Mouse (Mus musculus): Measurements from ENCODE around the gene Rdh12. TPM values are rescaled to one million over a fixed set of nuclear protein-coding genes. Genes with fewer than 3 reads are reported as not detected.

Rdh12 gene
- 9.4 and 10.2 TPM in 2 replicates for polyA plus RNA-seq (2012; rRNA removed)
- 15.4 and 24.2 TPM in 2 replicates for polyA plus RNA-seq (2014; fragmentation: Nextera tagmentation; extraction: Ambion mirVana)

- Histone ChIP-seq H3K27ac (replicated peaks; ENCODE audit: low read depth, low read length) (no peak within 1 kb of the TSS), H3K4me2 (replicated peaks; ENCODE audit: low read depth, low read length, severe bottlenecking) (peak within 1 kb of the TSS; percentile 56), H3K9ac (ENCODE audit: low read depth, low read length, severe bottlenecking) (peak within 1 kb of the TSS; percentile 41), H3K4me1 (ENCODE audit: control insufficient read depth, insufficient read depth, low read length) (no peaks in the 10 kb centered on the region), H3K36me3 (ENCODE audit: control insufficient read depth, insufficient read depth, low read length) (no peaks in the 10 kb centered on the region), H3K4me3 (replicated peaks; ENCODE audit: low read length) (peak within 1 kb of the TSS; percentile 38), H3K9me3 (ENCODE audit: control insufficient read depth, low read length) (no peaks in the 10 kb centered on the region), H3K27me3 (ENCODE audit: control insufficient read depth, insufficient read depth, low read length) (no peaks in the 10 kb centered on the region)
- no peak; the same call in 1 of the 2 replicates for ATAC-seq (ENCODE audit: low FRiP score, low read depth)
- TF ChIP-seq POLR2A (IDR thresholded peaks at IDR 0.05; ENCODE audit: borderline replicate concordance, extremely low read depth, insufficient read depth, insufficient read length) = no peak
- WGBS = 3% methylated on average over 13 of the region's 13 CpGs
- peak; percentile 49 for DNase-seq (ENCODE audit: low spot score)
Measured at GRCm38 (mm10) chr12:79208703-79209464, at the start of gene Rdh12. Gene Rdh12, plus strand, starts transcription at chr12:79208914.

GRCm38 (mm10) chr12:79162876-79163275 is 45.8 kb upstream of the Rdh12 start:
- no peaks in the 10 kb centered on the region for H3K27me3 ChIP-seq (ENCODE audit: control insufficient read depth, insufficient read depth, low read length)
- no peak overlapping the region for H3K9ac ChIP-seq (ENCODE audit: low read depth, low read length, severe bottlenecking)
- H3K9me3 ChIP-seq (ENCODE audit: control insufficient read depth, low read length) = no peaks in the 10 kb centered on the region
- no peak overlapping the region for H3K4me3 ChIP-seq (replicated peaks; ENCODE audit: low read length)
- no peak for DNase-seq (ENCODE audit: low spot score)
- no peak for TF ChIP-seq POLR2A (IDR thresholded peaks at IDR 0.05; ENCODE audit: borderline replicate concordance, extremely low read depth, insufficient read depth, insufficient read length)
- WGBS = 91% methylated on average over 3 of the region's 3 CpGs
- ATAC-seq (ENCODE audit: low FRiP score, low read depth) = no peak
- H3K4me2 ChIP-seq (replicated peaks; ENCODE audit: low read depth, low read length, severe bottlenecking) = no peak overlapping the region
- H3K27ac ChIP-seq (replicated peaks; ENCODE audit: low read depth, low read length) = no peak overlapping the region
- peaks cover 72% of the 10 kb centered on the region for H3K36me3 ChIP-seq (ENCODE audit: control insufficient read depth, insufficient read depth, low read length)
- no peaks in the 10 kb centered on the region for H3K4me1 ChIP-seq (ENCODE audit: control insufficient read depth, insufficient read depth, low read length)

GRCm38 (mm10) chr12:79169173-79169572 is 39.5 kb upstream of the Rdh12 start:
- H3K4me3 ChIP-seq (replicated peaks; ENCODE audit: low read length) = no peak overlapping the region
- ATAC-seq (ENCODE audit: low FRiP score, low read depth) (no peak), DNase-seq (ENCODE audit: low spot score) (no peak)
- H3K9ac ChIP-seq (ENCODE audit: low read depth, low read length, severe bottlenecking) = no peak overlapping the region
- TF ChIP-seq POLR2A (IDR thresholded peaks at IDR 0.05; ENCODE audit: borderline replicate concordance, extremely low read depth, insufficient read depth, insufficient read length) = no peak
- H3K27ac ChIP-seq (replicated peaks; ENCODE audit: low read depth, low read length) = no peak overlapping the region
- peaks cover 5% of the 10 kb centered on the region; the same call in 1 of the 2 replicates for H3K4me1 ChIP-seq (ENCODE audit: control insufficient read depth, insufficient read depth, low read length)
- no peaks in the 10 kb centered on the region for H3K9me3 ChIP-seq (ENCODE audit: control insufficient read depth, low read length)
- no peaks in the 10 kb centered on the region for H3K27me3 ChIP-seq (ENCODE audit: control insufficient read depth, insufficient read depth, low read length)
- H3K36me3 ChIP-seq (ENCODE audit: control insufficient read depth, insufficient read depth, low read length) = peaks cover 19% of the 10 kb centered on the region
- H3K4me2 ChIP-seq (replicated peaks; ENCODE audit: low read depth, low read length, severe bottlenecking) = no peak overlapping the region

GRCm38 (mm10) chr12:79170421-79170820 is 38.3 kb upstream of the Rdh12 start:
- Histone ChIP-seq H3K4me2 (replicated peaks; ENCODE audit: low read depth, low read length, severe bottlenecking) (no peak overlapping the region), H3K4me1 (ENCODE audit: control insufficient read depth, insufficient read depth, low read length) (peaks cover 5% of the 10 kb centered on the region; the same call in 1 of the 2 replicates), H3K36me3 (ENCODE audit: control insufficient read depth, insufficient read depth, low read length) (peaks cover 13% of the 10 kb centered on the region), H3K27me3 (ENCODE audit: control insufficient read depth, insufficient read depth, low read length) (no peaks in the 10 kb centered on the region), H3K27ac (replicated peaks; ENCODE audit: low read depth, low read length) (no peak overlapping the region), H3K9me3 (ENCODE audit: control insufficient read depth, low read length) (no peaks in the 10 kb centered on the region), H3K4me3 (replicated peaks; ENCODE audit: low read length) (no peak overlapping the region), H3K9ac (ENCODE audit: low read depth, low read length, severe bottlenecking) (no peak overlapping the region)
- ATAC-seq (ENCODE audit: low FRiP score, low read depth) = no peak
- no peak for DNase-seq (ENCODE audit: low spot score)
- TF ChIP-seq POLR2A (IDR thresholded peaks at IDR 0.05; ENCODE audit: borderline replicate concordance, extremely low read depth, insufficient read depth, insufficient read length) = no peak
- 70% methylated on average over 3 of the region's 3 CpGs for WGBS

- ATAC-seq (ENCODE audit: low FRiP score, low read depth) (no peak), DNase-seq (ENCODE audit: low spot score) (no peak)
- Histone ChIP-seq H3K4me3 (replicated peaks; ENCODE audit: low read length) (peak overlapping the region; percentile 74), H3K36me3 (ENCODE audit: control insufficient read depth, insufficient read depth, low read length) (peaks cover 18% of the 10 kb centered on the region), H3K27ac (replicated peaks; ENCODE audit: low read depth, low read length) (0 out of 2 replicates have a peak overlapping the region, but pooled peaks have one; percentile 92), H3K27me3 (ENCODE audit: control insufficient read depth, insufficient read depth, low read length) (no peaks in the 10 kb centered on the region), H3K4me2 (replicated peaks; ENCODE audit: low read depth, low read length, severe bottlenecking) (peak overlapping the region; percentile 69), H3K9ac (ENCODE audit: low read depth, low read length, severe bottlenecking) (peak overlapping the region; percentile 82), H3K4me1 (ENCODE audit: control insufficient read depth, insufficient read depth, low read length) (peaks cover 5% of the 10 kb centered on the region; the same call in 1 of the 2 replicates), H3K9me3 (ENCODE audit: control insufficient read depth, low read length) (no peaks in the 10 kb centered on the region)
- 36% methylated on average over 12 of the region's 12 CpGs for WGBS
- TF ChIP-seq POLR2A (IDR thresholded peaks at IDR 0.05; ENCODE audit: borderline replicate concordance, extremely low read depth, insufficient read depth, insufficient read length) = no peak
Measured at GRCm38 (mm10) chr12:79171269-79171995, 37.3 kb upstream of the Rdh12 start.

Measured in limb, embryonic 14.5 days (tissue).